ENCODE assay signal across 8 mouse cellular contexts in the genomic region with DNA sequence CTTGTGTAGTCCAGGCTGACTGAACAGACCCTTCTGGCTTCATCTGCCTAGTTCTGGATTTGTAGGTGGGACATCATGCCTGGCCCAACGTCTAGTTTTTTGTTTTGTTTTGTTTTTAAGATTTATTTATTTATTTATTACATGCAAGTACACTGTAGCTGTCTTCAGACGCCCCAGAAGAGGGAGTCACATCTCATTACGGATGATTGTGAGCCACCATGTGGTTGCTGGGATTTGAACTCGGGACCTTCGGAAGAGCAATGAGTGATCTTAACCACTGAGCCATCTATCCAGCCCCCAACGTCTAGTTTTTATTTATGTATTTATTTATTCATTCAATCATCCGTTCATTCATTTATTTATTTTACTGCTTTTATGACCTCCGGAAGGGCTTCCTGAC. TPM values are rescaled to one million over a fixed set of nuclear protein-coding genes. Genes with fewer than 3 reads are reported as not detected.
DNase-seq lines count a peak whose midpoint lies in the region; ATAC-seq and TF ChIP-seq lines count a peak whose summit lies in the region.

No protein-coding gene starts in this region.

- no peaks in the 10 kb centered on the region for H3K27me3 ChIP-seq in heart, embryonic 15.5 days
- H3K27me3 ChIP-seq in neural tube, embryonic 13.5 days, result no peaks in the 10 kb centered on the region
- no peaks in the 10 kb centered on the region for H3K27me3 ChIP-seq in limb, embryonic 14.5 days (ENCODE audit: control insufficient read depth, insufficient read depth, low read length)
- no peaks in the 10 kb centered on the region for H3K27me3 ChIP-seq in stomach, embryonic 16.5 days (ENCODE audit: control insufficient read depth, insufficient read depth, low read length)

- peak overlapping the region; percentile 62 for H3K4me2 ChIP-seq in heart, embryonic 15.5 days
- peak overlapping the region; percentile 59; the same call in 1 of the 2 replicates for H3K4me2 ChIP-seq in neural tube, embryonic 13.5 days
- peak overlapping the region; percentile 66; the same call in 1 of the 2 replicates for H3K4me2 ChIP-seq in limb, embryonic 14.5 days (replicated peaks; ENCODE audit: low read depth, low read length, severe bottlenecking)
- peak overlapping the region; percentile 61 for H3K4me2 ChIP-seq in stomach, embryonic 16.5 days (ENCODE audit: low read depth, low read length)

- H3K4me1 ChIP-seq in heart, embryonic 15.5 days (replicated peaks), result peaks cover 7% of the 10 kb centered on the region
- peaks cover 8% of the 10 kb centered on the region for H3K4me1 ChIP-seq in neural tube, embryonic 13.5 days (replicated peaks)
- no peaks in the 10 kb centered on the region for H3K4me1 ChIP-seq in limb, embryonic 14.5 days (ENCODE audit: control insufficient read depth, insufficient read depth, low read length)
- H3K4me1 ChIP-seq in stomach, embryonic 16.5 days (ENCODE audit: control insufficient read depth, insufficient read depth, low read length), result peaks cover 6% of the 10 kb centered on the region; the same call in 1 of the 2 replicates

- H3K9me3 ChIP-seq in heart, embryonic 15.5 days (replicated peaks), result no peaks in the 10 kb centered on the region
- H3K9me3 ChIP-seq in neural tube, embryonic 13.5 days, result no peaks in the 10 kb centered on the region
- H3K9me3 ChIP-seq in limb, embryonic 14.5 days (ENCODE audit: control insufficient read depth, low read length), result no peaks in the 10 kb centered on the region
- no peaks in the 10 kb centered on the region for H3K9me3 ChIP-seq in stomach, embryonic 16.5 days (replicated peaks; ENCODE audit: control insufficient read depth, low read length)

- ATAC-seq in heart, embryonic 15.5 days (replicated peaks; ENCODE audit: insufficient number of reproducible peaks, insufficient read depth, low FRiP score, low read depth), result no peak
- 0 out of 2 replicates have a peak, but pooled peaks have one; percentile 51 for ATAC-seq in neural tube, embryonic 13.5 days (ENCODE audit: low read depth)
- ATAC-seq in limb, embryonic 14.5 days (ENCODE audit: low FRiP score, low read depth), result no peak
- ATAC-seq in stomach, embryonic 16.5 days (ENCODE audit: insufficient read depth, low FRiP score), result no peak

- no peaks in the 10 kb centered on the region for H3K36me3 ChIP-seq in heart, embryonic 15.5 days
- peaks cover 19% of the 10 kb centered on the region for H3K36me3 ChIP-seq in neural tube, embryonic 13.5 days
- 0 out of 2 replicates have a peak, but pooled peaks cover 11% of the 10 kb centered on the region for H3K36me3 ChIP-seq in limb, embryonic 14.5 days (ENCODE audit: control insufficient read depth, insufficient read depth, low read length)
- H3K36me3 ChIP-seq in stomach, embryonic 16.5 days (ENCODE audit: control insufficient read depth, insufficient read depth, low read length), result no peaks in the 10 kb centered on the region

- H3K9ac ChIP-seq in heart, embryonic 15.5 days, result no peak overlapping the region
- no peak overlapping the region for H3K9ac ChIP-seq in neural tube, embryonic 13.5 days
- no peak overlapping the region for H3K9ac ChIP-seq in limb, embryonic 14.5 days (ENCODE audit: low read depth, low read length, severe bottlenecking)
- no peak overlapping the region for H3K9ac ChIP-seq in stomach, embryonic 16.5 days (ENCODE audit: low read length)

- H3K4me3 ChIP-seq in heart, embryonic 15.5 days, result no peak overlapping the region
- no peak overlapping the region for H3K4me3 ChIP-seq in neural tube, embryonic 13.5 days
- H3K4me3 ChIP-seq in limb, embryonic 14.5 days (replicated peaks; ENCODE audit: low read length), result no peak overlapping the region
- H3K4me3 ChIP-seq in stomach, embryonic 16.5 days (replicated peaks; ENCODE audit: low read length), result no peak overlapping the region

- TF ChIP-seq POLR2A in limb, embryonic 14.5 days (IDR thresholded peaks at IDR 0.05; ENCODE audit: borderline replicate concordance, extremely low read depth, insufficient read depth, insufficient read length), result no peak

- no peak for DNase-seq in heart, postnatal 25 days (ENCODE audit: low spot score)
- no peak for DNase-seq in neural tube, embryonic 10.5 days (ENCODE audit: extremely low spot score, low spot score)
- no peak for DNase-seq in limb, embryonic 14.5 days (ENCODE audit: low spot score)
- no peak for DNase-seq in thymus, postnatal 14 days
- DNase-seq in spleen, adult 18-20 months, result no peak

- 64% methylated on average over 8 of the region's 8 CpGs for WGBS in heart, embryonic 15.5 days
- 68% methylated on average over 8 of the region's 8 CpGs for WGBS in neural tube, embryonic 13.5 days
- 68% methylated on average over 8 of the region's 8 CpGs for WGBS in limb, embryonic 14.5 days
- whole genome bisulfite sequencing in stomach, embryonic 16.5 days, result 62% methylated on average over 8 of the region's 8 CpGs

- H3K27ac ChIP-seq in heart, embryonic 15.5 days, result no peak overlapping the region
- H3K27ac ChIP-seq in neural tube, embryonic 13.5 days (replicated peaks), result no peak overlapping the region
- no peak overlapping the region for H3K27ac ChIP-seq in limb, embryonic 14.5 days (replicated peaks; ENCODE audit: low read depth, low read length)
- H3K27ac ChIP-seq in stomach, embryonic 16.5 days (ENCODE audit: low read length), result no peak overlapping the region

- intact Hi-C loops in heart, postnatal 25 days (cut with DNase I), result loop anchor here (5.0 kb wide), 1 partner anchor 186 kb away; no protein-coding TSS in a partner anchor

RNA-seq across cellular contexts. Expression of a gene that starts 0.5 kb away (rescaled TPM):
- polyA plus RNA-seq in heart, embryonic 15.5 days (2015; fragmentation: Nextera tagmentation; extraction: Ambion mirVana), result 2.1 and 3.5 TPM in 2 replicates
- total RNA-seq in heart, postnatal 25 days (2021), result under 1 TPM; 0.81 to 0.98 TPM
- 1.8 and 2.4 TPM in 2 replicates for polyA plus RNA-seq in neural tube, embryonic 13.5 days (2015; fragmentation: Nextera tagmentation; extraction: Ambion mirVana)
- 0.86 and 0.87 TPM in 2 replicates for polyA plus RNA-seq in limb, embryonic 14.5 days (2012; rRNA removed)
- polyA plus RNA-seq in limb, embryonic 14.5 days (2014; fragmentation: Nextera tagmentation; extraction: Ambion mirVana), result 0.50 and 0.53 TPM in 2 replicates
- polyA plus RNA-seq in stomach, embryonic 16.5 days (2015; fragmentation: Nextera tagmentation; extraction: Ambion mirVana), result 0.84 and 1.1 TPM in 2 replicates
